Mouse (Mus musculus): ENCODE measurements around the gene 6030498E09Rik. TPM values are rescaled to one million over a fixed set of nuclear protein-coding genes. Genes with fewer than 3 reads are reported as not detected.

The 6030498E09Rik gene
- polyA plus RNA-seq, 1 experiment from 2014 or later: not detected

Small RNA genes within 50 kb of the gene (microRNA-seq; reads per million reads assigned to microRNA genes)
- gene Gm25642: not detected

Other genes starting within 250 kb of the 6030498E09Rik start
- 19.4 and 20.3 TPM in 2 replicates for gene Cul4b, start 196.5 kb upstream of the 6030498E09Rik start, polyA plus RNA-seq (2015; fragmentation: Nextera tagmentation; extraction: Ambion mirVana)
- gene Mcts1, start 172.1 kb upstream of the 6030498E09Rik start, polyA plus RNA-seq (2015; fragmentation: Nextera tagmentation; extraction: Ambion mirVana): 188 TPM in 2 replicates
- 27.3 and 32.8 TPM in 2 replicates for gene C1galt1c1, start 137.6 kb upstream of the 6030498E09Rik start, polyA plus RNA-seq (2015; fragmentation: Nextera tagmentation; extraction: Ambion mirVana)

Data from hindbrain, embryonic 13.5 days (tissue).